Mouse (Mus musculus) adrenal gland, adult 18-20 months (tissue): Measurements from ENCODE around the gene Lhfp. TPM values are rescaled to one million over a fixed set of nuclear protein-coding genes. Genes with fewer than 3 reads are reported as not detected.
A peak's percentile ranks its signal among the peaks of the same experiment; 100 is the strongest.
"Not testable (repeated sequence)": the region's sequence is repeated elsewhere in the genome, so short reads cannot be mapped to it uniquely, and the experiment has no call there.

Experiments
- DNase-seq, 2 experiments: peaks; one replicate each; pipeline ENCODE4 v3.0.0; 2021 to 2022; ENCODE audit warnings: low spot score in 2 of 2
- total RNA-seq, 2 experiments: library from RNA; stranded (reverse); gene quantifications; 1 replicate in 1 of 2; 2 replicates in 1 of 2; pipeline ENCODE4 v1.2.3; 2021

Lhfp gene
- total RNA-seq, 2 experiments from 2014 or later = 18.9 to 20.9 TPM

- DNase-seq = no peak
These were observed 165.3 kb downstream of the Lhfp start for GRCm38 (mm10) chr3:53206509-53207224.

- DNase-seq = no peak
These were observed 165.8 kb downstream of the Lhfp start for GRCm38 (mm10) chr3:53207225-53207528.

DNA sequence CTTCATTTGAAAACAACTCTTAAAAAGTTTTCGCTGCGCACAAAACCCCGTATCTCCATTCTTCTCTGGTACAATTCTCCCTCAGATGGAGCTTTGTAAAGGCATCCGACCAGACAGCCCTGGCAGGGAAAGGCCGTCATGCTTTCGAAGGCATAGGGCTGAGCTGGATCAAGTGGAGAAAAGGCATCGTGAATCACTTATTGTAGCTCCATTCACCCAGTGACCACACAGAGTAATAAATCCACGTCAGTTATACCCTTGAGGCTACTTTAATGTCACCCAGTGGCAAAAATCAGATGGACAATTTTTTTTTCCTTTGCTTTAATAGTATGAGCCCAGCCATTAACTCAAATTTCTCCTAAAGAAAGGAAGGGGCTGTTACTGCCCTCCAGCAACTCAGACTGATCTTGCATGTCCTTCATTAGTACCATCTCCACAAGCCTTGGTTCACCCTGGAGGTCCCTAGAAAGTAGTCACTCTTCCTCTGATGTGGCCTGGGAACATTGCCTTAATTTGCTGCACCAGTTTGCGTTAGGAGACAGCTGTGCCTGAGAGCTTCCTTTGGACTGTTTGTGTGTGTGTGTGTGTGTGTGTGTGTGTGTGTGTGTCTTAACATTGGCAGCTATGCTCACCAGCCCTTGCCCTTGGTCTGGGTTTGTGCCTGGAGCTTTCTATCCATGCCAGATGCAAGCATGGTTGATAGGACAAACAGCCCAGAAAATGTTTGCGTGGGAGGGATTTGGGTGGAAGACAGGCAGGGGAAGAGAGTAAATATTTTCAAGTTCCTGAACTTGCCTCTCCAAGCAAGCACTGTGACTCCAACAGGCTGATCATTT, 169.6 kb downstream of the Lhfp start:
- DNase-seq = peak in 1 of 2 experiments; percentile 27

DNA sequence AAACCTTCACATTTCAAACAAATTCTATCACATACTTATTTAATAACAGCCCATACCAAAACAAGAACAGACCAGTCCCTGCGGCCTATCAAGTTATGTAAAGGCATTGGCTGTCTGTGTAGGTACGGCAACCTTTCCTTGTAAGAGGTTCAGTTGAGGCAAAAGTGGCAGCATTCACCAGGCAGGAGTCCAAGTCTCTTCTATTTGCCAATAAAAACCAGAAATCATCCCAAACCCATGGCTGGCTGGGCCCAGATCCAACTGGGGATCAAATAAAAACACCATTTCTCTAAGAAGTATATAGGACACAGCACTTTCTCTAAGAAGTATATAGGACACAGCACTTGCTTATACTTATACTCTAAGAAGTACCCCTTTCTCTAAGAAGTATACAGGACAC, 171.3 kb downstream of the Lhfp start:
- no peak for DNase-seq

DNA sequence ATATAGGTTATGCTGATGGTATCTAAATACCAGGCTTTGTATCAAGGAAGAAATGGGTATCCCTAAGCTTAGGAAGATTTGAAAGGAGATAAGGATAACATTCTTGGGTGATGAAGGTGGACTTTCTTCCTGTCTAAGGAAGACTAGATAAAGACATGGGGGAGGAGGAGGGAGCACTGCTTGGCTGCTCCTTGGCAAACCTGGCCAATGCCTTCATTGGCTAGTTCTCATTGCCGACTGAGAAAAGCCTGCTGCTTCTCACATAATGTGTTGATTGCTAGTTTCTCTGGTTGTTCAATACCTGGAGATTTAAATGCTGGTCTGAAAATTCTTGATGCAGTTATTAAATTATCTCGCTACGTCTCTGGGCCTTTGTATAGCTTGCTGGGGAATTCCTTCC, 172.0 kb downstream of the Lhfp start:
- no peak for DNase-seq

DNA sequence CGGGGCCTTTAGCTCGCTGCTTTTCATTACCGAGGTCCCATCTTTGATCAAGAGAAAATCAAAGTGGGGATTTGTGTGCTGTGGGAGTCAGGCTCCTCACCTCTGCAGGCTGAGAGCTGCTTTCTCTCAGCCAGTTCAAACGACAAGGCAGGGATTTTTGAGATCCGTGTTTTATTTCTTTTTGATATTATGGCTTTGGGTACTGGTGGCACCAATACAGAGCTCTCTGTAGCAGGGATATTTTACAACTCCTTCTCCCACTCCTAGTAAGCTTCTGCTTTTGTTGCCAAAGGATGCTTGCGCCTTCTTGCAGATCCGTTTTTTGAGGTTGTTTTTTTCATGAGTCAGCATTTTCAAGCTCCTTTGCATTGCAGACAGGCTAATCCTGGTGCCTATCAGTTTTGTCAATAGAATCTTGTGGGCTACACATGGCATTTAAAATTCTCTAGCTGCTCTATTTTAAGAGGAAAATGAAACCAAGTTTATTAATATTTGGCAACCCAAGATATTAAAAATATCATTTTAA, 172.5 kb downstream of the Lhfp start:
- no peak for DNase-seq

GRCm38 (mm10) chr3:53214386-53214785, 173.1 kb downstream of the Lhfp start:
- no peak for DNase-seq

DNA sequence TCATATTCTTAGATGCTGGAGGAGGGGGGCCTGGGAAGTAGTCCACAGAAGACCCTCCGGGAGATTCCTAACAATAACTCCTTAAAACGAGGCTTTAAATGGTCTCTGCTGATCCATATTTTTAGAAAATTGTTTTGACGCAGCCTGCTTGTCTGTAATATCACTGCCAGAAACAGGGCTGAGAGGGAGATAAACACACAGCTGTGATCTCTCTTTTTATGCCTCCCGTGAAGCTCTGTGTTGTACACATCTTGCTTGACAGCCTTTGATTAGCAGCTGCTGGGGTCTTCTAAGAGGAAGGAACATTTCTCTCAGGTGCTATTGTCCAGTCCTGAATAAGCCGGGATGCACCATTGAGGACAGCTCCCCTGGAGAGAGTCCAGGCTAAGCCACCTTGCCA, 176.4 kb downstream of the Lhfp start:
- no peak for DNase-seq

DNA sequence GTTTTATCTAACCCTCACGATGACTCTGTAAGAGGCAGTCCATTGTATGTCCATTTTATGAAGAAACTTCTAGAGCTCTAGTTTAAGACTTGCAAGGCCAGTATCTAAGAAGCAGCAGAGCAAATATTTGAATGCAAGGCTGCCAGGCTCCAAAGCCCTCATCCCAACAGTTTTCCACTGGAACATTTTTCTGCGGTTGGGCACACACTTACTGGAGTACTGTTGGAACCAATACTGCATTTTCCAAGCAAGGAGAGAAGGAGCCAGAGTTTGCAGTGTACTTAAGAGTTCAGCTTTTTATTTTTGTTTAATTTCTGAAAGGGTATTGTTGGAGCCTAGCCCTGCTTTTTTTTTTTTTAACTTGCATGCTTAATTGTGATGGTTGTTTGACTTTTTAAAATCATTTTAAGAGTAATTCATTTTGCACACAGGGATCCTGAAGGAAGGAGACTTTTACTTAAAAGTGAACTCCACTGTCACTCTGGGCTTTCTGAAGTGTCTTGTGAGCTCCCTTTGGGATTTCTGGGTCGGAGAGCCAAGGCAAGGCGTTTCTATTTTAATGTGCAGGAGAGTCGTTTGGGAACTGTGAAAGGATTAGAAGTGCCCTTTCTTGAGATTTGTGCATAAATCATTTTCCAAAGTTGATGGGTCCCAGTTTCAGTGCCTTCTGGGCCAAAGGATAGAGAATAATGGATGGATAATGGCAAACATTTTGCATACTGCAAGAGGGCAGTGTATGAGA, 180.4 kb downstream of the Lhfp start:
- DNase-seq = no peak

DNA sequence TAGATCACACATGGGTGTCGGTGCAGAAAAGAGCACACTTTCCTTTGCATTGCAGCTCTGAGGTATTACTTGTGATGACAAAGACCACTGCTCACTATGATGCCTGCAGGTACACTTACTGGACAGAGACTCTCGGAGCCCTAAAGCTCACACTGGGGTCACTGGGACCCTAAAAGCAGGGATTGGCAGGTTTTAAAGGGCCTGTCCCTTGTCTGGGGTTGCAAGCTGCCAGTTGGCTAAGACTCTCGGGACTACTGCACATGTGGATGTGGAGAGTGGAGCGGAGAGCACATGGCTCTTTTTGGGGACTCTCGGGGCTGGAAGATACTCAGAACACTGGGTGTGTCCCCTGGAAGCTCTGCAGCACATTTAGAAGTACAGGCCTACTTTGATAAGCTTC, 182.8 kb downstream of the Lhfp start:
- DNase-seq = no peak

GRCm38 (mm10) chr3:53225774-53226173, 184.4 kb downstream of the Lhfp start:
- DNase-seq = no peak

DNA sequence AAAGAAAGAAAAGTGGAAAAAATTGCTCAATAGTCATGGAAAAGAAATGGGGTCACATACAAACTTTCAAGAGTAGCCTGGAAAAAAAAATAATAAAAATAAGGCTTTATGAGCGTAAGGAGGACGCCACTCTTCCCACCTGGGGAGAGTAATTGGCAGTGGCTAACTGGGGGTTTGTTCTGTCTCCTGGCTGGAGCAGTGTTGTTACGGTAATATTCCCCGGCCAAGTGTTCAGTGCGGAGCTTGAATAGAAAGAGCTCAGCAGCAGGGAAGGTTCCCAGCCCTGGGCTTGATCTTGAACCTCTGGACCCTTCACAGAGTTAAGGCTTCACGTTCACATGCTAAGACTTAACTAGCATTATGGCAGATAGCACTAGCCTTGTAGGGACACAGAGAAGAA, 184.9 kb downstream of the Lhfp start:
- no peak for DNase-seq

- DNase-seq = no peak
These were observed 186.5 kb downstream of the Lhfp start for GRCm38 (mm10) chr3:53227866-53228265.

GRCm38 (mm10) chr3:53230562-53230961, 189.2 kb downstream of the Lhfp start:
- DNase-seq = no peak

DNA sequence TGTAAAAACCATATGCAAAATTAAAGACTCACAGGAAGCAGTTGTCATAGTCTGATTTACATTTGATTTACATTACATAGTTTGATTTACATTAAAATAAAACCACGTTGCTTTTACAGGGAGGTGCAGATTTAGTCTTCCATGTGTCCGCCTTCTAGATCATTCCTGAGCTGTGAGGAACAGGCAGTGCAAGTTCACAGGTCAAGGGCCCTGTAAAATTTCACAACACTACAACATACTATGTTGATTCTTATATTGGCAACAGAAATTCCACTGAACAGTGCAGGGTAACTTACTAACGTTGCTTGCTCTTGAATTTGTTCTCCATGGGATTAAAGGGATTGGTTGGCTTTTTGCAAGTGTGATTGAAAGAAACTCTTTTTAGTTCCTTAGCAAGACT, 189.8 kb downstream of the Lhfp start:
- no peak for DNase-seq

- DNase-seq = not testable (repeated sequence)
These were observed 191.1 kb downstream of the Lhfp start for GRCm38 (mm10) chr3:53232411-53232810.

- no peak for DNase-seq
These were observed 193.4 kb downstream of the Lhfp start for GRCm38 (mm10) chr3:53234689-53235088.

- no peak for DNase-seq
These were observed 195.1 kb downstream of the Lhfp start for GRCm38 (mm10) chr3:53236471-53236870.

GRCm38 (mm10) chr3:53240150-53240549, 198.8 kb downstream of the Lhfp start:
- no peak for DNase-seq

GRCm38 (mm10) chr3:53245571-53246208, 204.4 kb downstream of the Lhfp start:
- no peak for DNase-seq

GRCm38 (mm10) chr3:53247102-53247501, 205.8 kb downstream of the Lhfp start:
- peak; percentile 37 to 60 for DNase-seq
